Mouse (Mus musculus): Measurements from ENCODE around the gene 1700028J19Rik.

DNA sequence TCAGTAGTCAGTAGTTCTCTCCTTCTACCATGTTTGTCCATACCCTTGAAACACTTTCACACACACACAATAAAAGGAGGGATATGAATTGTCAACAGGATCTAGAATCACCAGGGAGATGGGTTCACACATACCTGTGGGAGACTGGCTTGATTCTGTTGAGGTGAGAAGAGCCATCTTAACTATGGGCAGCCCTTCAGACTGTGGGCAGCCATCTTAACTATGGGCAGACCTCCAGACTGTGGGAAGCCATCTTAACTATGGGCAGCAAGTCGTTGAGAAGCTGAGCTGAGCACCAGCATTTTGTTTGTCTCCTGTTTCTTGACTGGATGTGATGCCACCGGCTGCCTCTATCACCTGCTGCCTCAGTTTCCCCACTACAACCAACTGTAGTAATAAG, 24.8 kb upstream of the 1700028J19Rik start:
- TF ChIP-seq CTCF (IDR thresholded peaks at IDR 0.05; ENCODE audit: borderline replicate concordance, insufficient read depth, low read depth, low read length) (no peak), POLR2A (IDR thresholded peaks at IDR 0.05; ENCODE audit: borderline replicate concordance, insufficient read depth, low read length) (no peak)

Measured in cerebellum, adult 2 months (tissue).